Mouse (Mus musculus) spleen, adult 2 months (tissue): Measurements from ENCODE around the gene Olfr97.

Source experiments
- CTCF ChIP-seq: fragments of 200-500 bp; IDR thresholded peaks from 2 replicates; pipeline ENCODE4 v1.5.1; 2011; ENCODE audit warnings: mild to moderate bottlenecking, inconsistent platforms; ENCODE audit not compliant: insufficient read depth, insufficient read length, insufficient replicate concordance; ENCODE audit errors: extremely low read depth
- POLR2A ChIP-seq: fragments of 200-500 bp; IDR thresholded peaks from 2 replicates; pipeline ENCODE4 v1.6.1; 2011; ENCODE audit warnings: low read depth, low read length, inconsistent platforms

DNA sequence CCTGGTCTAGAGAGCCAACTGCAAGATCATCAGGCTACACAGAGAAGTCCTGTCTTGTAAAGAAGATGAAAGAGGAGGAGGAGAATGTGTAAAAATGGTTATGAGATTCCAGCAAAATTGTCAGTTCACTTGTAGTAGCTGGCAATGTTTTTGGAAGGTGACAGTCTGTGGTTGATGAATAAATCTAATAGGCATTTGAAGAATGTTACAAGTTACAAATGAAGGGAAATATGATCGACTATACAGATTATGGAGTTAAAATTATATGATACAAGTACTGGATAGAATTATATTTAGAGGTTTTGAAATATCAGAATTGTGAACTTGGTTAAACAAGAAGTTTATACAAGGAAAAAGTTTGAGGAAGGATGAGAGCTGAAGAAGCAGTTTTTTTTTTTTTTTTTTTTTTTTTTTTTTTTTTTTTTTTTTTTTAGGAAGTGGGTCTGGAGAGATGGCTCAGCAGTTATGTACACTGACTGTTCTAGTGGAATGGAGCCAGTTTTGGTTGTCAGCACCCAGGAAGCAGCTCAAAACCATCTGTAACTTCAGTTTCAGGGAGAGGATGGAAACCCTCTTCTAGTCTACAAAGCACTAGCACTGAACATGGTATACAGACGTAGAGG lies 38.6 kb upstream of the Olfr97 start:
- no peak for TF ChIP-seq CTCF
- no peak for TF ChIP-seq POLR2A
